Mouse (Mus musculus) hindbrain, embryonic 12.5 days (tissue): ENCODE data around the gene Bloc1s4. TPM values are rescaled to one million over a fixed set of nuclear protein-coding genes. Genes with fewer than 3 reads are reported as not detected.

ENCODE experiments used
- ATAC-seq: fragments of 200-750 bp; cut with Nextera tagmentation; 2 replicates; pipeline ENCODE4 v1.8.0; 2017; ENCODE audit warnings: moderate TSS enrichment; ENCODE audit not compliant: low FRiP score
- H3K27ac ChIP-seq: fragments of 300-500 bp; sonication (generic); 2 replicates; pipeline ENCODE4 v1.5.1; 2016; ENCODE audit warnings: mild to moderate bottlenecking
- H3K27me3 ChIP-seq: fragments of 300-500 bp; sonication (generic); 2 replicates; pipeline ENCODE4 v1.6.1; 2016; ENCODE audit warnings: mild to moderate bottlenecking
- H3K36me3 ChIP-seq: fragments of 300-500 bp; sonication (generic); 2 replicates; pipeline ENCODE4 v1.6.1; 2016; ENCODE audit warnings: mild to moderate bottlenecking
- H3K4me1 ChIP-seq: fragments of 300-500 bp; sonication (generic); 2 replicates; pipeline ENCODE4 v1.6.1; 2016
- H3K4me2 ChIP-seq: fragments of 300-500 bp; sonication (generic); replicated peaks from 2 replicates; pipeline ENCODE4 v1.6.1; 2016; ENCODE audit warnings: mild to moderate bottlenecking
- H3K4me3 ChIP-seq: fragments of 300-500 bp; sonication (generic); 2 replicates; pipeline ENCODE4 v1.5.1; 2016; ENCODE audit warnings: mild to moderate bottlenecking
- H3K9ac ChIP-seq: fragments of 300-500 bp; sonication (generic); 2 replicates; pipeline ENCODE4 v1.6.1; 2016; ENCODE audit warnings: mild to moderate bottlenecking, moderate library complexity
- H3K9me3 ChIP-seq: fragments of 300-500 bp; sonication (generic); replicated peaks from 2 replicates; pipeline ENCODE4 v1.6.1; 2016; ENCODE audit warnings: mild to moderate bottlenecking
- WGBS: fragments of 180-500 bp; shearing (Covaris S2); methylation state at CpG from one replicate; pipeline ENCODE4 v1.1.7; 2016; 5-methylcytosine and 5-hydroxymethylcytosine counted together
- polyA plus RNA-seq: library from polyadenylated mRNA; unstranded; fragments of >200 nt; fragmentation: Nextera tagmentation; extraction: Ambion mirVana; gene quantifications from 2 replicates; pipeline ENCODE4 v1.2.1, GENCODE M21; 2016

Bloc1s4 gene
- polyA plus RNA-seq, 1 experiment from 2014 or later = 29.2 TPM

DNA sequence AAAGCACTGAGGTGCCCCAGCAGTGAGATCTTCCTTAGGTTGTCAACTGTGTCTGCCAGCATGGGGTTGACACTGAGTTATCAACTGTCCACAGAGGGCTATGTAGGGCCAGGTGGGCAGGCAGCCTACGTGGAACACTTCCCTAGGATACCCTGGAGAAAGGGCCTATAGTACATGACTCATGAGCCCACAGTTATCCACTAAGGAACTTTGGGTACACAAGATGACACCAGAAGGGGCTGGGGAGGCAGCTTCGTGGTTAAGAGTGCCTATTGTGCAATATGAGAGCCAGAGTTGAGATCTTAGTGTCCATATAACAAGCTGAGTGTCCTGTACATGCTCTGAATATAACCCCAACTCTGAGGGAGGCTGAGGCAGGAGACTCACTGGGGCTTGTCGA lies 21.2 kb upstream of the Bloc1s4 start:
- no peaks in the 10 kb centered on the region for H3K27me3 ChIP-seq
- no peak overlapping the region for H3K27ac ChIP-seq
- no peaks in the 10 kb centered on the region for H3K9me3 ChIP-seq
- no peak for ATAC-seq
- H3K4me2 ChIP-seq = no peak overlapping the region
- WGBS = 73% methylated on average over 3 of the region's 3 CpGs
- H3K4me1 ChIP-seq = peaks cover 17% of the 10 kb centered on the region
- no peaks in the 10 kb centered on the region for H3K36me3 ChIP-seq
- no peak overlapping the region for H3K9ac ChIP-seq
- H3K4me3 ChIP-seq = no peak overlapping the region

DNA sequence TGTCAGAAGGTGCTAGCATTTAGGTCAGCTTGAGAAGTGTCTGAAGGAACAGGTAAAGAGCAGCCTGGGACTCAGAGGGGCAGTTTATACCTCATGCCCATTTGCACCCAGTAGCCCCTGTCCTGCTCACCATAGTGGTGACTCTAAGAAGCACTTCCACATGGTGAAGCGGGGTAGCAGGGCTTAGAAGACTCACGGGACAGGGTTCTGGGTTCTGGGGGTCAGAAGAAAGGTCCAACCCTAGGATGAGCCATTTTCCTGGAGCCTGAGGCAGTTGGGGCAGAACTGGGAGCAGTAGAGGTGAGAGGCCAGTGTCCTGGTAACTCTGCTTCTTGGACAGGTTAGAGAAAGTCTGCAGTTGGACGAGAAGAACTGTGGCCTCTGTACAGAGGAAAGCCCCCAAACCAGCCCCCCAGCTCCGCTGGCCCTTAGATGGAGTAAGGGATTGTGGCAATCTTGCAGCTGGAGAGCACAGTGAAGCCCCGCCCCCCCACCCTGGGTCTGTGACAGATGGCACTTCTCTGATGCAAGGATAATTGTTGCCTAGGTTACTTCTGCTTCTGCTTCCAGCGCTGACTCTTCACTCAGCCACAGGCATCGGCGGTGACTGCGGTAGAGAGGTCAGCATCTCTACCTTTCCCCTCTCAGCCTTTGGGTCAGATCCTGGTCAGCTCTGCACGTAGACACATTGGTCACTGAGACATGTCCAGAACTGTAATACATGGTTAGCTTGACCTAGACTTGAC lies 18.7 kb upstream of the Bloc1s4 start:
- Histone ChIP-seq H3K36me3 (no peaks in the 10 kb centered on the region), H3K27ac (peak overlapping the region; percentile 64), H3K9ac (no peak overlapping the region), H3K4me1 (peaks cover 27% of the 10 kb centered on the region), H3K27me3 (no peaks in the 10 kb centered on the region), H3K9me3 (no peaks in the 10 kb centered on the region), H3K4me3 (no peak overlapping the region), H3K4me2 (peak overlapping the region; percentile 19; the same call in 1 of the 2 replicates)
- peak; percentile 86 for ATAC-seq
- WGBS = 24% methylated on average over 10 of the region's 10 CpGs

DNA sequence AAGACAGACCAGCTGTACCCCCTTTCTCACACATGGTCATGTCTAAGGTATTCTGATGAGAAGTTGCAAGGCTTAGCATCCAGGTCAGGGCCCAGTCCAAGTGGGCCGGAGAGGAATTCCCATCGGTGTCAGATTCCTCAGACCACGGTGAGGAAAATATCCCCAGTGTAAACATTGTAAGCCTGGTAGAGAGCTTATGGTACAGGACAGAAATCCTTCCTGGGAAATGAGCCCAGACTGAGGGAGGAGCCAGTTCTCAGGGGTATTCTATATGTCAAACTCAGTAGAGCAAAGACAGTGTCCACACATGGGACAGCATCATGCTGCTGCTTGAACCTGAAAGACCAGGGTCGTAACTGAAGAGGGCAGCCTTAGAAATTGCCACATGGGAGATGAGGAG lies 11.4 kb upstream of the Bloc1s4 start:
- Histone ChIP-seq H3K4me1 (peaks cover 10% of the 10 kb centered on the region; the same call in 1 of the 2 replicates), H3K4me2 (no peak overlapping the region), H3K9ac (no peak overlapping the region), H3K27ac (no peak overlapping the region), H3K9me3 (no peaks in the 10 kb centered on the region), H3K27me3 (no peaks in the 10 kb centered on the region), H3K36me3 (no peaks in the 10 kb centered on the region), H3K4me3 (no peak overlapping the region)
- 64% methylated on average over 4 of the region's 4 CpGs for WGBS
- no peak for ATAC-seq

GRCm38 (mm10) chr5:36757033-36757432 lies 8.6 kb upstream of the Bloc1s4 start:
- Histone ChIP-seq H3K4me1 (no peaks in the 10 kb centered on the region), H3K27me3 (0 out of 2 replicates have a peak, but pooled peaks cover 4% of the 10 kb centered on the region), H3K4me2 (no peak overlapping the region), H3K27ac (no peak overlapping the region), H3K9ac (no peak overlapping the region), H3K36me3 (no peaks in the 10 kb centered on the region), H3K9me3 (no peaks in the 10 kb centered on the region), H3K4me3 (no peak overlapping the region)
- 72% methylated on average over 5 of the region's 5 CpGs for WGBS
- no peak for ATAC-seq

DNA sequence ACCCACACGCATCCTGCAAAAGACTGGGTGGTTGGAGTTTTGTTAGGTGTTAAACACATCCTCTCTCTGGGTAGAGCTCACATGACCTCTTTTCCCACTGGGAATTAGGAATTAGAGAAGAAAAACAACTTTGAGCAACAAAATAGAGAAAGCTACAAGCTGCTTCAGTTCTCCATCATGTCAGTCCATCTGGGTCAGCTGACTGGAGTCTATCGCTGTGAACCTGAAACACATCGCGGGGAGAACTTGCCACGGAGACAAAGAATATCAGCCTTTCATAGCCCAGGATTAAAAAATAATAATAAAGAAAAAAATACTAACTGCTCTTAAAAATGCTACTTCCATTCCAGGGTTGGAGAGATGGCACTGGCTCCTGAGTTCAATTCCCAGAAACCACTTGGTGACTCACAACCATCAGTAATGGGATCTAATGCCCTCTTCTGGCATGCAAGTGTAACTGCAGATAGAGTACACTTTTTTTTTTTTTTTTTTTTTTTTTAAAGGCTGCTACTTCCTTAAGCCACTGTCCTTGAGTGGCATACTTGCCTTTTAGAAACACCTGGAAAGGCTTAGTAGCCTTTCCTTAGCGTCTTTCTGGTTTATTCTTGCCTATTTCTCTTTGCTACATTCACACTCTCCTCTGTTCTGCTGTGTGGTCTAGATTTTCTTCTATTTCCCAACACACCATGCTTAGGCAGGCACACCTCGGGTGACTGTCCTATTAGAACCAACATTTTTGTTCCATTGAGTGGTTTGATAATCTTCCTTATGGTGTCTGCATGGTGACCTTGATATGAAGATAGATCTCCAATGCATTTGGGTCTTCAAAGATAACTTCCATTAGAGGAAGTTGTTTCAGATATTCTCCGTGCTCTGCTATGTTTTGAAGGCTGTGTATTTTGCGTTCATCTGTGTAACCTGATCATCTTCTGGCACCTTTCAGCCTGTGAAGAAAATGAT lies 1.9 kb upstream of the Bloc1s4 start:
- 0 out of 2 replicates have a peak, but pooled peaks cover 4% of the 10 kb centered on the region for H3K27me3 ChIP-seq
- no peaks in the 10 kb centered on the region for H3K36me3 ChIP-seq
- no peak overlapping the region for H3K9ac ChIP-seq
- H3K4me2 ChIP-seq = no peak overlapping the region
- 76% methylated on average over 9 of the region's 9 CpGs for WGBS
- no peaks in the 10 kb centered on the region for H3K9me3 ChIP-seq
- H3K4me3 ChIP-seq = no peak overlapping the region
- no peak for ATAC-seq
- no peak overlapping the region for H3K27ac ChIP-seq
- peaks cover 17% of the 10 kb centered on the region for H3K4me1 ChIP-seq

GRCm38 (mm10) chr5:36747794-36748535 lies 485 bp downstream of the Bloc1s4 start:
- peak; percentile 77 for ATAC-seq
- peak overlapping the region; percentile 95 for H3K4me2 ChIP-seq
- H3K9ac ChIP-seq = peak overlapping the region; percentile 89
- 3% methylated on average over 76 of the region's 76 CpGs for WGBS
- H3K9me3 ChIP-seq = no peaks in the 10 kb centered on the region
- H3K27ac ChIP-seq = no peak overlapping the region
- 0 out of 2 replicates have a peak, but pooled peaks cover 2% of the 10 kb centered on the region for H3K36me3 ChIP-seq
- H3K4me1 ChIP-seq = peaks cover 17% of the 10 kb centered on the region
- H3K4me3 ChIP-seq = peak overlapping the region; percentile 93
- H3K27me3 ChIP-seq = 0 out of 2 replicates have a peak, but pooled peaks cover 4% of the 10 kb centered on the region

DNA sequence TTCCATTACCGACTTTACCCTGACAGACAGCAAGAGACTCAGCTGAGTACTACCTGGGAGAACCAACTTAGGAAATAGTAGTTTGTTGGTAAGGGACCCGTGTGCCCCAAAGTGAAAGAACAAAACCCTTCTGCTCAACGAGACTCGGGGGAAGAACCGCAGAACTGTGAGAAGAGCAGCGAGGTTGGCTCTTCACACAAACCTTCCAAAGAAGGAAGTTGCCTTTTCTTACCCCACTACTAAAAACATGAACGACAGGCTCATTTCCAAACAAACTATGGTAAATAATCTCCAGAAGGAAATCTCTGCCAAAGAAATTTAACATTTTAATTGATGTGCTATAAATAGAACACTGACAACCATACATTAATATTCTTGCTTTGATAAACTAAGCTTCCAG lies 1.4 kb downstream of the Bloc1s4 start:
- H3K4me2 ChIP-seq = peak overlapping the region; percentile 95
- ATAC-seq = no peak
- no peak overlapping the region for H3K4me3 ChIP-seq
- H3K27me3 ChIP-seq = 0 out of 2 replicates have a peak, but pooled peaks cover under 1% of the 10 kb centered on the region
- 85% methylated on average over 7 of the region's 7 CpGs for WGBS
- no peak overlapping the region for H3K27ac ChIP-seq
- no peaks in the 10 kb centered on the region for H3K9me3 ChIP-seq
- 0 out of 2 replicates have a peak, but pooled peaks cover 2% of the 10 kb centered on the region for H3K36me3 ChIP-seq
- H3K9ac ChIP-seq = no peak overlapping the region
- peaks cover 17% of the 10 kb centered on the region for H3K4me1 ChIP-seq

GRCm38 (mm10) chr5:36742126-36742848 lies 6.2 kb downstream of the Bloc1s4 start:
- Histone ChIP-seq H3K27ac (no peak overlapping the region), H3K36me3 (0 out of 2 replicates have a peak, but pooled peaks cover 2% of the 10 kb centered on the region), H3K9ac (no peak overlapping the region), H3K9me3 (no peaks in the 10 kb centered on the region), H3K4me1 (peaks cover 11% of the 10 kb centered on the region), H3K4me2 (no peak overlapping the region), H3K4me3 (no peak overlapping the region), H3K27me3 (no peaks in the 10 kb centered on the region)
- ATAC-seq = no peak
- 40% methylated on average over 16 of the region's 16 CpGs for WGBS

DNA sequence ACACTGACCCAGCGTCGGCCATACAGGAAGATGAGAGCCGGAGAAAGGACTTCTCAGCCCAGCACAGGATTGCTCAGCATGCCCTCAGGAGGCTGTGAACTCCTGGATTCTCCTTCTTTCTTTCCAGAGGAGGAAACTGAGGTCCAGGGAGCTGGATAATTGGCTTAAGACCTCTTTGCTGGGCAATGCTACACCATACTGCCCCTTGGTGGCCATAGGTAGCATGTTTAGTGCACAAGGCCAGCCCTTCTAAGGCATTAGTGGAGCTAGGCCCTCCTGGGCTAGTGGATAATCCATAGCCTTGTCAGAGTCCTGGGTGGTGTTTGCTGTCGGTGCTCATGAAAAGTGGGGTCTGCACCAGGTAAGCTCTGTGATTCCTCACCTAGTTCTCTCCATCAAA lies 8.6 kb downstream of the Bloc1s4 start:
- H3K4me2 ChIP-seq = no peak overlapping the region
- 70% methylated on average over 4 of the region's 4 CpGs for WGBS
- no peaks in the 10 kb centered on the region for H3K27me3 ChIP-seq

DNA sequence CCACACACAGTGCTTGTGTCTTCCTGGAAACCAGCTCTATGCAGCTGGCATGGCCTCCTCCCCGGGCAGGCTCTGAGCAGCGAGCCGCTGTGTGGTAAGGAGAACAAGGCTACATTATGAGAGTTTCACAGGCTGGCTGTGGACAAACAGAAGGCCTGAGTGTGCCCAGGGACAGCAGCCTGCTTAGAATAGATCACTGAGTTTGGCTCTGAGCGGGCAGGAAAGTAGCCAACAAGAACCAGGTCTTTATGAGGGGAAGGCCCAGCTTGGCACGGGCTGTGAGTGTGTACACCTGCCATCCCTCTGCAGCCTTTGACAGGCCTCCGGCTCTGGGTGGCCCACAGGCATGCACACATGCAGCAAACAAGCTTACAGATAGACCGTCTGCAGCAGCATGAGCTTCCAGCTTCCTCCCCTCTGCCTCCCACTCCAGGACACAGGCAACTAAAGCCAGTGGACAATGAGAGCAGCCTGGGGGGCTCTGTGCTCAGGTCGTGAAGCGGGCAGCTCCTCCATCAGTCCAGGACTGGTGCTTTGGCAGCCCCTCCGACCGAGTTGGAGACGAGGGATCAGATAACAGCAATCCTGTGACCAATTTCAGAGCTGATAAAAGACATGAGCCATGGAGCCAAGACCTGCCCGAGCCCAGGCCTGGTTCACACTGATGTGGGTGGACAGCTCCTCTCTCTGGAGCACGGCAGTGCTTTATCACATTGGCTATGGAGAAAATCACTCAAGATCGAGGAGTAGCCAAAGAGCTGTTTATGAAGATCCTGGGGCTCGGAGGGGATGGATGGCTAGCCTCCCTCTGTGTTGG lies 9.4 kb downstream of the Bloc1s4 start:
- no peak for ATAC-seq
- Histone ChIP-seq H3K9ac (no peak overlapping the region), H3K9me3 (no peaks in the 10 kb centered on the region), H3K4me3 (no peak overlapping the region), H3K4me2 (no peak overlapping the region), H3K4me1 (no peaks in the 10 kb centered on the region), H3K27me3 (no peaks in the 10 kb centered on the region), H3K36me3 (no peaks in the 10 kb centered on the region), H3K27ac (no peak overlapping the region)
- WGBS = 69% methylated on average over 16 of the region's 16 CpGs

More for the DNA sequence above, 8.6 kb downstream of the Bloc1s4 start:
- no peak overlapping the region for H3K27ac ChIP-seq
- no peak overlapping the region for H3K4me3 ChIP-seq
- no peaks in the 10 kb centered on the region for H3K9me3 ChIP-seq
- ATAC-seq = no peak
- H3K9ac ChIP-seq = no peak overlapping the region
- H3K4me1 ChIP-seq = no peaks in the 10 kb centered on the region
- H3K36me3 ChIP-seq = 0 out of 2 replicates have a peak, but pooled peaks cover 2% of the 10 kb centered on the region

- no peak for ATAC-seq
- H3K4me2 ChIP-seq = no peak overlapping the region
- no peak overlapping the region for H3K27ac ChIP-seq
- H3K27me3 ChIP-seq = no peaks in the 10 kb centered on the region
- H3K36me3 ChIP-seq = no peaks in the 10 kb centered on the region
- no peak overlapping the region for H3K4me3 ChIP-seq
- 47% methylated on average over 4 of the region's 4 CpGs for WGBS
- H3K9me3 ChIP-seq = no peaks in the 10 kb centered on the region
- H3K4me1 ChIP-seq = no peaks in the 10 kb centered on the region
- no peak overlapping the region for H3K9ac ChIP-seq
Measured at GRCm38 (mm10) chr5:36737765-36738164, 10.7 kb downstream of the Bloc1s4 start.
